Mouse (Mus musculus): Measurements from ENCODE around the gene Bdnf.

Gene Bdnf

DNA sequence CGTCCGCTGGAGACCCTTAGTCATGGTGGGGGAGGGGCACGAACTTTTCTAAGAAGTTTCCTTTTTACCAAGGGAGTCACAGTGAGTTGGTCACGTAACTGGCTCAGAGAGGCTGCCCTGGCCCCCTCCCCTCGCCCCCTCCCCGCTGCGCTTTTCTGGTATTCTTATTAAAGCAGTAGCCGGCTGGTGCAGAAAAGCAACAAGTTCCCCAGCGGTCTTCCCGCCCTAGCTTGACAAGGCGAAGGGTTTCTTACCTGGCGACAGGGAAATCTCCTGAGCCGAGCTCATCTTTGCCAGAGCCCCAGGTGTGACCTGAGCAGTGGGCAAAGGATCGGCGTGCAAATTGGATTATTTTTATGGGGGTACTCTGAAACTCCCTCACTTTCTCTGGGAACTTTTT lies at the start of gene Bdnf:
TSS of gene Bdnf (plus strand) at position 169 of the 400 bp plus-strand sequence.
- no peak for DNase-seq (ENCODE audit: low spot score)

DNA sequence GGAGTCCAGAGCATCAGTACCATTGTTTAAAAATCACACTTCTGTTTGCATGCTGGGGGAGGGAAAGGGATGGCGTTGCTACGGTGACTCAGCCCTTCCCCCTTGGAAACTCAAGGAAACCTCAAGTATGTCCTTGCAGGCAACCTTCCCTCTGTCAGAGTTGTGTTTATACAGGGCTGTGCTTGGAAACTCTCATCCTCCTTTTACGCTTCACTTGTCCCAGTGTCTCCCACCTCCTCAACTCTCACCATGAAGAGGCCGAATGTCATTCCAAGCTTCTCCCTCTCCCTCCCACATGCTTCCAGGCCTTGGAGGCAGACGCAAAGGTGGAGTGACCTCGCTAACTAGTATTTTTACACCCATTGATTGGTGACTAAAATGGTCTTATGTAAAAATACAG lies 47.6 kb upstream of the Bdnf start:
- no peak for DNase-seq (ENCODE audit: low spot score)

DNA sequence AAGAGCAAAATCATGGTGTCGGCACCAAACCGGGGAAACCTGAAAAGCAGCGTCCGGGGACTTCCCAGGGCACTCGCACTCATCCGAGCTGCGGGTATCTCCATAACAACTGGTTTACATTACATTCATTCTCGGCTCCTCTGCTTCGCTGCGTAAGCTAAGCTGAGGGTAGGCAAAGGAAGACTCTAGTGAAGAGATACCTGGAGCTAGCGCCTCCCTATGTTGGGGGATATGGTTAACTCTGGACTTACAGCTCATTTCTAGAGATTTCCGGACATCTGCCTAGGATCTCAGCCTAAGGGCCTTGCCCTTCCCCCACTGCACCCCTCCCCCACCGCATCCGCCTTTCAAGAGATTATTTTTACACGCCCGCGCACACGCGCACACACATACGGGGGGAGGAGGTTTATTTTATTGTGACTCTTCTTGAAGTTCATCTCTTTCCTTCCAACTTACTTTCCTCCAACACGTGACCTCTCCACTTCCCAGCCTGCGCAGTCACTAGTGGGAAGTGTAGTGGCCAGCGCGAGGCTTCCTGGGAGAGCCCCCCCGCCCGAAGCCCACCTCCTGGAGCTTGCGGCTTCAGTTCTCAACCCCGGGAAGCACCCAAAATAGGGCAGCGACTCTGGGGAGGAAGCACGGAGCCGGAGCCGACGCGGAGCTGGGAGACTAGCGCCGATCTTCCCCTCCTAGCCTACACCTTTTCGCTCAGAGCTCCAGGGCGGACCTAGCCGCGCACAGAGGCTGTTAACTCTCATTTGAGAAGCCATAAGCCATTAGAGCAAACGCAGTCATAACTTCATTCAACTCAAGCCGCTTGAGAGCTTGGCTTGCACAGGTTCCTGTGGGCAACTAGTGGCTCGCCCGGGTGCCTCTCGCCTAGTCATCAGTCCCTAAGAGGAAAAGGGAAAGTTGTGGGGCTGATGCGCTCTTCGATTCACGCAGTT lies 718 bp upstream of the Bdnf start:
- no peak for DNase-seq (ENCODE audit: low spot score)

DNA sequence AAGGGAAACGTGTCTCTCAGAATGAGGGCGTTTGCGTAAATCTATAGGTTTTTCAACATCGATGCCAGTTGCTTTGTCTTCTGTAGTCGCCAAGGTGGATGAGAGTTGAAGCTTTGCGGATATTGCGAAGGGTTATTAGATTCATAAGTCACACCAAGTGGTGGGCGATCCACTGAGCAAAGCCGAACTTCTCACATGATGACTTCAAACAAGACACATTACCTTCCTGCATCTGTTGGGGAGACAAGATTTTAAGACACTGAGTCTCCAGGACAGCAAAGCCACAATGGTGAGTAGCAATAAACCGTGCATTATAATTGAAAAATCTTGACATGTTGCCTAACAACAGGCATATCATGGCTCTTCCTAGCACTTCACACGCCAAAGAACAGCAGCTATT lies 551 bp downstream of the Bdnf start:
- no peak for DNase-seq (ENCODE audit: low spot score)

DNA sequence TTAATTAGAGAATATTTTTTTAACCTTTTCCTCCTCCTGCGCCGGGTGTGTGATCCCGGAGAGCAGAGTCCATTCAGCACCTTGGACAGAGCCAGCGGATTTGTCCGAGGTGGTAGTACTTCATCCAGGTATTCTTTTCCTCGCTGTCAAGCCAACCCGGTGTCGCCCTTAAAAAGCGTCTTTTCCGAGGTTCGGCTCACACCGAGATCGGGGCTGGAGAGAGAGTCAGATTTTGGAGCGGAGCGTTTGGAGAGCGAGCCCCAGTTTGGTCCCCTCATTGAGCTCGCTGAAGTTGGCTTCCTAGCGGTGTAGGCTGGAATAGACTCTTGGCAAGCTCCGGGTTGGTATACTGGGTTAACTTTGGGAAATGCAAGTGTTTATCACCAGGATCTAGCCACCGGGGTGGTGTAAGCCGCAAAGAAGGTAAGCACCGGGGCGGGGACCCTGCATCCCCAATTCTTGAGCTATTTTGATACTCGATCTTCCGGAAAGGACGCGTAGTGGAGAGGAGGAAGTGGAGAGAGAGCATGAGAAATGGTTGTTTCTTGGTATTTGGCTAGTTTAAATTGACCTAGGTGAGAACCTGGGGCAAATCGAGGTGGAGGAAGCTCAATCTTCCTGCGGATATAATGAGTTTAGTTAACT lies 1.6 kb downstream of the Bdnf start:
- peak; percentile 51 for DNase-seq (ENCODE audit: low spot score)

DNA sequence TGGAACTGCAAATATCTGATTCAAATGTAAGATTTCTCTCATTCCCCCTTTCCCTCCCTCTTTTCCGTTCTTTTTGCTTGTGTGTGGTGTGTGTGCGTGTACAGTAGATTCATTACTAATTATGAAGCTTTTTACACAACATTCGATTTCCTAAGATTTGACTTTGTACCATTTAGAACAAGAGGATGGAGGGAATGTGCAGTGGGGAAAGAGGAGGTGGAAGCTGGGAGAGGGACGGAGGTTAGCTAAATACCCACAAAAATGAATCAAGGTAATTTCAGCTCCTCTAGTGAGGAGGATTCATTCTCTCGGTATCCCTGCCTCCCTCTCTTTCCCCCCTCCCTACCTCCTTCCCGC lies 2.1 kb downstream of the Bdnf start:
- DNase-seq (ENCODE audit: low spot score), result no peak

DNA sequence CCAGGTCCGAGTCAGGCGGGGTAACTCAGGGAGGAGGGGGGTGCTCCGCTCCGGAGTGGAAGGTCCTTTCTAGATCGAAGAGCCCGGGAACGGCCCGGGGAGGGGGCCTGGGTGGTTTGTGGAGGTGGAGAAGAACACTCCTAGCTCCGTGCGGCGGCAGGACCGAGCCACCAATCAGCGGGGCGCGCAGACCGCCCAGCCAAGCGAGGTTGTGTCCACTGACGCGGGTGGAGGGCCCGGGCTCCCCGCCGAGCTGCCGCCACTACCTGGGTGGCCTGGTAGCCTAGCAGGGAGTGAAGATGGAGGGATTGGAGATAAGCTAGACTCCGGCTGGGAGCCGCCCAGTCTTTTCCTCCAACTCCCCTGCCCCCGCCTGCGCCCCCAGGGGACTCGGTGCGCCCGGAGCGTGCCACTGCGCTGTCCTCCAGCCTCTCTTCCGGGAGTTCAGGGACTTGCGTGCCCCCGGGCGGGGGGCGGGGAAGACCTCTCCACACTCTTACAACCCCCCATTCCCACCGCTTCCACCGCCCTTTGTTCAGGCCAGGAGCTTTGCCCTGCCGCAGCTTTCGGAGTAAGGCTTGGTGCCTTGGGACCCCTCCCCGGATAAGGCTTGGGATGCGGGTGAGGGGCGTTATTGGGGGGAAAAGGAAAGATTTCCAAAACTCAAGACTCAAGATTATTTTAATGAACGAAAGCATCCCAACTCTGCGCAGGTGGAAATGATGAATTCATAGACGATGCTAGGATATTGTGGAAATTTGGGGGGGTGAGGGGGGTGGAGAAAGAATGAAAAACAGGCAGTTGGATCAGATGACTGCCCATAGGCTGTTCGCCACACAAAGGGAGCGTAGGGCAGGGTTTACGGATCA lies 3.0 kb downstream of the Bdnf start:
- no peak for DNase-seq (ENCODE audit: low spot score)

DNA sequence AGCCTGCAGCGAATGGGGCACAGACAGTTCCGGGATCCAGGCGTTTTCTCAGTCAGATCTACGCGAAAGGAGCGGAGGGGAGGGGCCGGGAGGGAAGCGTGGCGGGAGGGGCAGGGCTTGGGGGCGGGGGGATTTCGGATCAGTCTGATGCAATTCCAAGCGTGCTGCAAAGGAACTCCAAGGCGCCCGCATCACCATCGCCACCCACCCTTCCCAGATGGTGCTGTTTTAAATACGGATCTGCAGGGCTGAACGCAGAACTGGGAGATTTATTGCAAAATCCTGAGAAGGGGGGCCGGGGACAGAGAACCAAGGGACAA lies 3.5 kb downstream of the Bdnf start:
- no peak for DNase-seq (ENCODE audit: low spot score)

DNA sequence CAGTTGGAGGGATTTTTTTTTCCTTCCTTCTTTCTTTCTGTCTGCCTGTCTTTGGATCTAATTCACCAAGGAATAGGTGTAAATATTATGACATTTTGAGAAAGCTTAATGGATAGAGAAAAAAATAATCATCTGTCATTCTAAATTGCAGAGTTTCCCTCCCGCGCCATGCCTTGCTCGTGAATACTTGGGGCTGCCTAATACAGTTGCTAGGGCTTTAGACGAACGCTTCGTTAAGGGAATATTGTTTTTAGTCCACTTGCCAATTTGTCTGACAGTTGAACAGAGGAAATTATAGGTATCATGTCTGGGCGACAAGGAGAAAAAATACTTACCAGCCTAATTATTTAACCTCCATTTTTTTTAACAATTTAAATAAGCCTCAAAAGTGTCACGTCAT lies 4.0 kb downstream of the Bdnf start:
- no peak for DNase-seq (ENCODE audit: low spot score)

DNA sequence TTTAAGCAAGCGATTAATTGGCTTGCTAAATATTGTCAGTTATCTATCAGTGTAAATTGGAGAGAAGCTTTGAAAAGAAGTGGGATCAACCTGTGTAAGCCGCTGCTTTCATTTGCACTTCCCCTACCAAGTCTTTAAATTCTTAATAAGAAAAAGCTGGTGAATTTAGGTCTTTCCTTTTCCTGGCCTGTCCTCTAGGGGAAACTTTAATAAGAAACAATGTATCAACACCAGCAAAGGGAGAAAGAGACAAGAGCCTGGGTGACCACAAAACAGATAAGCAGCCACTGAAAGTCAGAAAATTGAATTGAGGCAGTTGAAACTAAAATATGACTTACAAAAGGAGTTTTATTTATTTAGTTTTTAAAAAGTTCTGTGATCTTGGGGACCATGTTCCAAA lies 4.9 kb downstream of the Bdnf start:
- DNase-seq (ENCODE audit: low spot score), result no peak

DNA sequence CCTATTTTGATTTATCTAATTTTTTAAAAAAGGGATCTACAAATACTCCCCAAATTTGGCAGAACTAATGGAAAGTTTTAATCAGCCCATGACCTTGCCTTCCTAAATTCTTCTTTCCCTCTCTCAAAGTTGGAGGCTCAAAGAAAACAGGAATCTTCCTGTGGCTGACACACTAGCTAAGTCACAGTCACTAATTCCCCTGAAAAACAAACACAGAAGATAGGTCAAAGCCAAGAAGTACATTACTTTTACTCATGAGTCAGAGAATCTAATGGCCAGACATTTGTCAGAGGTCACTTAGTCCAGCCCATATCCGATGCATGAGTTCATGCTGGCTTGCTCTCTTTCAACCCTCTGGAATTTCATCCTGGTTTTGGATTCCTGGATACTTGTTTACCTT lies 6.6 kb downstream of the Bdnf start:
- no peak for DNase-seq (ENCODE audit: low spot score)

DNA sequence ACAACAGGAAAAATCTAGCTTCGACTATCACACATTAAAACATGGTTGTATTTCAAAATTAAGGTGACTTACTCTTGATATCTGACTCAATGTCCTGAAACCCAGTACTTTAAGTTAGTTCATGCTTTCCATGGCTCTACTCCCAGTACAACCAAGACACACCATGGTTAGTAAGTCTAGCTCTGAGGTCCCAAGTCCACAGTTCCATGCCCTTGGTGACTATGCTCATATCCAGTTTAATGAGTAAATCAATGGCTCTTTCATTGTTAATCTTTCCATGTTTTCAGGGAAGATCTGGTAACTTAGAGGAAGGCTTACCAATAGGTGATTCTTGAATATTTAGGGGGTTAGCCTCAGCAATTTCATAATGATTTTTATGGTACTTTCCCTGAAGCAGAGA lies 14.2 kb downstream of the Bdnf start:
- DNase-seq (ENCODE audit: low spot score), result no peak

DNA sequence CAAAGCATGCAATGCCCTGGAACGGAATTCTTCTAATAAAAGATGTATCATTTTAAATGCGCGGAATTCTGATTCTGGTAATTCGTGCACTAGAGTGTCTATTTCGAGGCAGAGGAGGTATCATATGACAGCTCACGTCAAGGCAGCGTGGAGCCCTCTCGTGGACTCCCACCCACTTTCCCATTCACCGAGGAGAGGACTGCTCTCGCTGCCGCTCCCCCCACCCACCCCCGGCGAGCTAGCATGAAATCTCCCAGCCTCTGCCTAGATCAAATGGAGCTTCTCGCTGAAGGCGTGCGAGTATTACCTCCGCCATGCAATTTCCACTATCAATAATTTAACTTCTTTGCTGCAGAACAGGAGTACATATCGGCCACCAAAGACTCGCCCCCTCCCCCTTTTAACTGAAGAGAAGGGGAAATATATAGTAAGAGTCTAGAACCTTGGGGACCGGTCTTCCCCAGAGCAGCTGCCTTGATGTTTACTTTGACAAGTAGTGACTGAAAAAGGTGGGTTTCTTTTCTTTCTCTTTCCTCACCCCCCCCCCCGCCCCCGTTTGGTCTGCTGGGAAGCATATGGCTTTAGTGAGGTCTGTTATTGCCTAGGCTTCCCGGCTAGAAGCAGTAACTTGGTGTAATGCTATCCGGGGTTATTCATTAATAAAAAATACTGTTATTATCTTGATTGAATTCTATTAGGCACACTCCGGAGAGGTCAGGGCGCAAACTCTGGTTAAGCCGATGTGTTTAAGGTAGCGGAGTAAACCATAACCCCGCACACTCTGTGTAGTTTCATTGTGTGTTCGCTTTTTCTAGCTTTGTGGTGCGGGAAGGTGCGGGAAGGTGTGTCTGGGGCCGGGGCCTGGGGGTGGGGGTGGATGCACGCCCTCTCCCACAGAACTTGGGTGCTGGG lies 18.0 kb downstream of the Bdnf start:
- no peak for DNase-seq (ENCODE audit: low spot score)

DNA sequence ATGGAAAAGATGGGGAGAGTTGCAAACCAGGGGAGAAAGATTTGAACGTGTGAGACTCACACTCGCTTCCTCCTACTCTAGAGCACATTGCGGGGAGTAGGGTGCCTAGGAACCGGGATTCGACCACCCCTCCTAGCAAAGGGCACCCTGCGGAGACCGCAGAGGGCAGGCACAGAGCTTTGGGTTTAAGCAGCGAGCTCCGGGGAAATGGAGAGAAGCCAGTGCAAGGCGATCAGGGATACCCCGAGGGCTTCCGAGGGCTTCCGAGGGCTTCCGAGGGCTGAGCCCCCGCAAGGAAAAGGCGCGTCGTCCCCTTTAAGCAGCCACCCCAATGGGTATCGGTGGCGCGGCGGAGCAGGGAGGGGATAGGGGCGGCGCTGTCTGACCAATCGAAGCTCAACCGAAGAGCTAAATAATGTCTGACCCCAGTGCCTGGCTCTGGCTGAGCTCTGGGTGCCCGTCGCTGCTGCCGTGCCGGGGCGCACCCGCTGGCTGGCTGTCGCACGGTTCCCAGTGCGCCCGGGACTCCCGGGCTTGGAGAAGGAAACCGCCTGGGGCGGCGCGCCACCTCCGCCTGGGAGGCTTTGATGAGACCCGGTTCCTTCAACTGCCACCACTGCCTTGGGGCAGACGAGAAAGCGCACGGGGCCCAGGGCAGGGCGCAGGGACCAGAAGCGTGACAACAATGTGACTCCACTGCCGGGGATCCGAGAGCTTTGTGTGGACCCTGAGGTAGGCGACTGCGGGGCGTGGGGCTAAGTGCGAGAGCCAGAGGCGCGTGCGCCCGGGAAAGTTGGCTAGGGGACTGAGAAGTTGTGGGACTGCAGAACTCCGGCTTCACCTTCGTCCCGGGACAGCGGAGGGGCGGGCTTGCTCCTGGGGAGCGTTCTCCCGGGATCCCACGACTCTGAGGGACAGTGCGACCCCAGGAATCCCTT lies 18.9 kb downstream of the Bdnf start:
- no peak for DNase-seq (ENCODE audit: low spot score)

DNA sequence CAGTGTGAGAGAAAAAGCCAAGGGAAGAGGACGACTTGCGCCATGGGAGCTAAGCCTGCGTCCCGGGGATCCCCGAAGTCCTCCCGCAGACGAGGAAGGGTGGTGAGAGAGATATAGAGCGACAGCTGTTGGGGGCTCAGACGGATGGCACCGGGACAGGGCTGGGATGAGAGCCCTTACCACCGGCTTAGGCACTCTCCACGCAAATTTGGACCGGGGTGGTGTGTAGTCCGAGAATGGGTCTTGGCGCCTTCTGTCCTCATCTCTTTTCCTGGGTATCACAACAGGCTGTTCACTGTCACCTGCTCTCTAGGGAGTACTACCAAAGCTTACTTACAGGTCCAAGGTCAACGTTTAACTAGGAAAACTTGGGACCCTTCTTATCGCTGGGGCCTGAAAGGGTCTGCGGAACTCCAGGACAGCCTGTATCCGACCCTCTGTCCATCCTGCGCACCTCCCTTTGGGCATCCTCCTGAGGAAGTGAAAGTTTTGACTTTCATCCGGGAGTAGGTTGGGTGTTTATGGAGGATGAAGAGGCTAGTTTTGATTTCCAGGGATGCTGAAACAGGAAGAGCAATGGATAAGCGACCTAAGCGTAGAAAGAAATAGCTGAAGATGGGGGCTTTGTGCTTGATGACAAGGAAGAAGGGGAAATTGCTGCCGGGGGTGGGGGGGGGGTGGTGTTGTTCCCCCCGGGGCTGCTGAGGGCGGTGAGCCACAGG lies 19.8 kb downstream of the Bdnf start:
- no peak for DNase-seq (ENCODE audit: low spot score)

DNA sequence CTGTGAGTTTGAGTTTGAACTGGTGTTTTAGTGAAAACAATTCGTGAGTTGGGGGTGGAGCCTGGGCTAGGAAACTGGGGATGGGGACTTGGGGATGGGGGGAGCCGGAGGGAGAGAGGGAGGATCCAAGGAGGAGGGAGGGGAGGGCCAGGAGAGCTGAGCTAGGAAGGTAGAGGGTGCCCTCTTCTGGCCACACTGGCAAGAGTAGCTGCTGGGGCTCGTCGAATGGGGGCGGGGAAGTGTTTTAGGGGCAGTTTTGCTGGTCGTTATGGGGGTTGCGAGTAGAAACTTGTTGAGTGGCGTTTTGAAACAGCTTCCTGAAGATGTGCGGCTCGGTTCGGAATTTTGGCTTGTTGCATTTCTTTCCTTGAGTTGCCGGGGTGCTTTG lies 20.3 kb downstream of the Bdnf start:
- peak; percentile 43 for DNase-seq (ENCODE audit: low spot score)

DNA sequence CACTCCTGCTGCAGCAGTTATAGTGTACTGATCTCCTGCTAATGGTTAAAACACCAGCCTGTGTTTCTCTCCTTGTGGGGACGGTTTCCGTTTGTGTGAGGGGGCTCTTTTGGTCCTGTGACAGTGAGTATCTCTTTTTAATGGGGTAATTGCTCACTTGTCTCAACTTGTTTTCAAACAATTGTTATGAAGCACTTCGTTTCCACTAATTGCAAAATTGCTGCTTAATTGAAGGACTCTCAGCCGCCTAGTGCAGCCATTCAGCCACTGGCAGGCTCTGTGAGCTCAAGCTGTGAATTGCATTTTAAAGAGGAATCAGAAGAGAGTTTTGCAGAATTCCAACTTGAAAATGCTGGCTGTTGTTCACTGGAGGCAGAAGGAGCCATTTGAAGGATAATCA lies 22.7 kb downstream of the Bdnf start:
- no peak for DNase-seq (ENCODE audit: low spot score)

DNA sequence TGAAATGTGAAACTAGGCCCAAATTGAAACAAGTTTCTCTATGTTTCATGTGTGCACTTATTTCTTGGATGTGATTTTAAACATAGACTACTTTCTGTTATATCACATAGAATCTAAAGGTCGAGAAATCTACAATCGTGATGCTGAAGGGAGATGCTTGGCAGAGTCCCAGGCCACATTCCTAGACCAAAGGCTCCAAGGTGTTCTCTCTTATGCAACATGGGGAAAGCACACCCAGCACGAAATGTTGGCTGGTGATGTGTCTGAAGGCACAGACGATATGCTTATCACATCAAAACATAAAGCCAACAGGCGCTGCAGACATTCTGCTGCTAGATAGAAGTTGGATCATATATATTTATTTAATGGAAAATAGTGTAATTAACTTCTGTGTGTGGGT lies 25.8 kb downstream of the Bdnf start:
- DNase-seq (ENCODE audit: low spot score), result no peak

DNA sequence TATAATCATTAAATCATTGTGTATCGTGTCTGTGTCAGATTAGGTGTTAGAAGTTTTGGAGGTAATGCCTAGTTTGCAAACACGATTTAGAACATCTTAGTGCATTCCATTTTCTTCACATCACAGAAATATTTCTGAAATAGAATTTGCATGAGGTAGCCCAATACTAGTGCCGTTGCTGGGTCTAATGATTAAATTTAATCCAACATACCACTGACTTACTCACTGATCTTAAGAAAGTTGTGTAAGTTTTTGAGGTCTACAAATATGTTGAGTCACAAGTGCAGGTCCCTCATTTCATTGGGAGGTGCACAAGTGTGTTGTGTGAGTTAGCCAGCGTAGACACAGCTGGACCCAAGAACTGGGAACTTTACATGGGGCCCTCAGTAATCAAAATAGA lies 29.1 kb downstream of the Bdnf start:
- no peak for DNase-seq (ENCODE audit: low spot score)

DNA sequence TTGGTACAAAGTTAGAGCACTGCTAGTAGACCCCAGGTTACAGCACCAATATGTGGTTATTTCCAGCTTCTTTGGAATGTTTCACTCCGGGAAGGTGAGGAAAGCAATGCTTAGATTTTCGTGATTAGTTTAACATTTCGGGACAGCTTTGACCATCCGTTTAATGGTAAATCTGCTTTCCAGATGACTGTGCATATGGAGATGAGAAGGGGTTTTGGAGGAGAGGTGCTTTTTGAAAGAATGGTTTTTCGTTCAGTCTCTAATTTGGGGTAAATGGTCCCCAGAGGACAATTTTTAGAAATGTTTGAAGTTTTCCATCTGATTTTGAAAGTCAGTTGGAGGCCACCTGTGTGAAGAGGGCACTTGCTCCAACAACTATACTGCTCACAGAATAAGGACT lies 29.6 kb downstream of the Bdnf start:
- DNase-seq (ENCODE audit: low spot score), result no peak
